Comparison of ENCODE assay signal across 9 mouse cellular contexts in the genomic region with DNA sequence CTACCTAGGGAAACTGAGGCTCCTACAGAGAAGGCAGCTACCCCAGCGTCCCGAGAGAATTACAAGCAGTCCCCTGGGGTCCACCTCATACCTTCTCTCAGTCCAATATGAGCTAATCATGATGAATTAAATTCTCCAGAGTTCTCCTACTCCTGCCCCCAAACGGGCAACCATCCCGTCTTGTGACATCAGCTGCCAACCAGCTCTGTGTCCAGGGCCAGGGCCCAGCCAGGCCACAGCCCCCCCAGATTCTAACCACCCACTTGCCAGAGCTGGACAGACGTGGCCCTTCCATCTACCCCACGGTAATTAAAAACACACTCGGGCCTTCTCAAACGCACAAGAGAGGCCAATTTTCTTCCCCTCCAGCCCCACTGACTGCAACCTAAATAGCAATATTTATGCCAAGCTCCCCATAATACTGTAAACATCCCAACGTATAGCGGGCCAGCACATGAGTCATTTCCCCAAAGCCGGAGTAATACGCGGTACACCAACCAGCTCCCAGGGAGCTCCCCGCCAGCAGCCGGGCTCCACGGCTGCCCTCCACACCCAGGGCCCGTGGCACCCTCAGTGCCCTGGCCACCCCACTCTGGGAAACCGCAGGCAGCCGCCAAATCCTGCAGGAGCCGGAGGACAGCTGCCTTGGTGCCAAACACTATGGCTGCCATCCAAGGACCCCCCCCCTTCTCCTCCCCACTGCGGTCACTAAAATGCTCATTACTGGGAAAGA. TPM values are rescaled to one million over a fixed set of nuclear protein-coding genes. Genes with fewer than 3 reads are reported as not detected.
DNase-seq lines count a peak whose midpoint lies in the region; ATAC-seq lines count a peak whose summit lies in the region.
"Had no signal": no experiment of that assay in that cellular context is flagged by ENCODE, and none has a peak within 500 bp of the region (broad histone marks: within the 10 kb centered on the region; RNA-seq: fewer than 3 reads in every experiment).

No protein-coding gene starts in this region.

- peak; percentile 60 for DNase-seq in left cerebral cortex, postnatal 4 days
- DNase-seq in left cerebral cortex, adult 18-20 months (ENCODE audit: low spot score in 2 of 2) = no peak
- DNase-seq in embryonic facial prominence, embryonic 10.5 days (ENCODE audit: low spot score) = no peak
- DNase-seq in spleen, postnatal 36 days (ENCODE audit: low spot score in 2 of 2) = no peak
- no peak for DNase-seq in ovary, postnatal 14 days (ENCODE audit: low spot score)
- DNase-seq: adrenal gland, adult 8-10 months had no signal

- ATAC-seq in hindbrain, embryonic 13.5 days (ENCODE audit: low FRiP score) = no peak
- no peak for ATAC-seq in neural tube, embryonic 12.5 days (ENCODE audit: low FRiP score, low read depth)
- no peak for ATAC-seq in CD4-positive, CD25-positive, alpha-beta regulatory T cell, adult 4 months

- peaks cover 92% of the 10 kb centered on the region for H3K4me1 ChIP-seq in embryonic facial prominence, embryonic 10.5 days
- peaks cover 88% of the 10 kb centered on the region for H3K4me1 ChIP-seq in hindbrain, embryonic 13.5 days (replicated peaks)
- H3K4me1 ChIP-seq in neural tube, embryonic 12.5 days = peaks cover 82% of the 10 kb centered on the region

- 70% methylated on average over 21 of the region's 21 CpGs for WGBS in embryonic facial prominence, embryonic 10.5 days
- WGBS in hindbrain, embryonic 13.5 days = 37% methylated on average over 21 of the region's 21 CpGs
- WGBS in neural tube, embryonic 12.5 days = 63% methylated on average over 21 of the region's 21 CpGs

- intact Hi-C loops in left cerebral cortex, postnatal 4 days (cut with DNase I) = no loop called here

- peaks cover 73% of the 10 kb centered on the region for H3K27me3 ChIP-seq in embryonic facial prominence, embryonic 10.5 days (replicated peaks; ENCODE audit: low read depth, poor library complexity, severe bottlenecking)
- no peaks in the 10 kb centered on the region for H3K27me3 ChIP-seq in hindbrain, embryonic 13.5 days
- 0 out of 2 replicates have a peak, but pooled peaks cover 2% of the 10 kb centered on the region for H3K27me3 ChIP-seq in neural tube, embryonic 12.5 days (replicated peaks)

- H3K36me3 ChIP-seq in embryonic facial prominence, embryonic 10.5 days (replicated peaks) = no peaks in the 10 kb centered on the region
- H3K36me3 ChIP-seq in hindbrain, embryonic 13.5 days = no peaks in the 10 kb centered on the region
- no peaks in the 10 kb centered on the region for H3K36me3 ChIP-seq in neural tube, embryonic 12.5 days

- H3K4me2 ChIP-seq in hindbrain, embryonic 13.5 days = peak overlapping the region; percentile 91
- peak overlapping the region; percentile 92 for H3K4me2 ChIP-seq in neural tube, embryonic 12.5 days (replicated peaks)

- no peaks in the 10 kb centered on the region for H3K9me3 ChIP-seq in embryonic facial prominence, embryonic 10.5 days
- H3K9me3 ChIP-seq in hindbrain, embryonic 13.5 days = no peaks in the 10 kb centered on the region
- no peaks in the 10 kb centered on the region for H3K9me3 ChIP-seq in neural tube, embryonic 12.5 days

- peak overlapping the region; percentile 98; the same call in 1 of the 2 replicates for H3K27ac ChIP-seq in embryonic facial prominence, embryonic 10.5 days (replicated peaks)
- H3K27ac ChIP-seq in hindbrain, embryonic 13.5 days = peak overlapping the region; percentile 100
- H3K27ac ChIP-seq in neural tube, embryonic 12.5 days = no peak overlapping the region

- H3K4me3 ChIP-seq in embryonic facial prominence, embryonic 10.5 days = peak overlapping the region; percentile 91
- H3K4me3 ChIP-seq in hindbrain, embryonic 13.5 days = peak overlapping the region; percentile 96
- peak overlapping the region; percentile 97 for H3K4me3 ChIP-seq in neural tube, embryonic 12.5 days

- peak overlapping the region; percentile 98 for H3K9ac ChIP-seq in hindbrain, embryonic 13.5 days
- peak overlapping the region; percentile 99 for H3K9ac ChIP-seq in neural tube, embryonic 12.5 days

RNA-seq across cellular contexts. Expression of gene Ephb2, which starts 2.0 kb away (rescaled TPM):
- 10 to 100 TPM; 73.6 to 75.3 TPM for total RNA-seq in left cerebral cortex, postnatal 4 days (2021)
- total RNA-seq in left cerebral cortex, adult 18-20 months (2021) = 10 to 100 TPM; 14.9 to 16.1 TPM
- 10.7 and 12.4 TPM in 2 replicates for polyA plus RNA-seq in embryonic facial prominence, embryonic 10.5 days (2016; fragmentation: Nextera tagmentation; extraction: Ambion mirVana)
- polyA plus RNA-seq in hindbrain, embryonic 13.5 days (2015; fragmentation: Nextera tagmentation; extraction: Ambion mirVana) = 14.9 and 16.5 TPM in 2 replicates
- 22.0 and 30.3 TPM in 2 replicates for polyA plus RNA-seq in neural tube, embryonic 12.5 days (2016; fragmentation: Nextera tagmentation; extraction: Ambion mirVana)
- polyA plus RNA-seq in CD4-positive, CD25-positive, alpha-beta regulatory T cell, adult 4 months (2017; shearing (Covaris generic)) = not detected

RNA-seq across cellular contexts. Expression of gene C1qb, which starts 52.2 kb away (rescaled TPM):
- total RNA-seq in left cerebral cortex, postnatal 4 days (2021) = 10 to 100 TPM; 15.3 to 17.2 TPM
- total RNA-seq in left cerebral cortex, adult 18-20 months (2021) = 10 to 100 TPM; 53.1 to 57.5 TPM
- polyA plus RNA-seq in embryonic facial prominence, embryonic 10.5 days (2016; fragmentation: Nextera tagmentation; extraction: Ambion mirVana) = 17.0 and 20.1 TPM in 2 replicates
- 37.9 and 48.5 TPM in 2 replicates for polyA plus RNA-seq in hindbrain, embryonic 13.5 days (2015; fragmentation: Nextera tagmentation; extraction: Ambion mirVana)
- 32.6 and 34.9 TPM in 2 replicates for polyA plus RNA-seq in neural tube, embryonic 12.5 days (2016; fragmentation: Nextera tagmentation; extraction: Ambion mirVana)
- polyA plus RNA-seq in CD4-positive, CD25-positive, alpha-beta regulatory T cell, adult 4 months (2017; shearing (Covaris generic)) = 1 to 10 TPM; 2.0 to 3.4 TPM

RNA-seq across cellular contexts. Expression of gene C1qc, which starts 59.1 kb away (rescaled TPM):
- total RNA-seq in left cerebral cortex, postnatal 4 days (2021) = 10 to 100 TPM; 11.3 to 14.8 TPM
- total RNA-seq in left cerebral cortex, adult 18-20 months (2021) = 10 to 100 TPM; 37.8 to 44.8 TPM
- 5.6 and 7.2 TPM in 2 replicates for polyA plus RNA-seq in embryonic facial prominence, embryonic 10.5 days (2016; fragmentation: Nextera tagmentation; extraction: Ambion mirVana)
- polyA plus RNA-seq in hindbrain, embryonic 13.5 days (2015; fragmentation: Nextera tagmentation; extraction: Ambion mirVana) = 19.5 and 24.3 TPM in 2 replicates
- polyA plus RNA-seq in neural tube, embryonic 12.5 days (2016; fragmentation: Nextera tagmentation; extraction: Ambion mirVana) = 19.6 and 21.3 TPM in 2 replicates
- polyA plus RNA-seq in CD4-positive, CD25-positive, alpha-beta regulatory T cell, adult 4 months (2017; shearing (Covaris generic)) = 1 to 10 TPM in 1 of 2 experiments, under 1 TPM in 1; 0.63 to 1.1 TPM

Comparison
In these comparisons a context has a peak if more than half of its experiments do, and no peak if none do; other contexts are left out.
1. RNA of gene Ephb2, which starts 2.0 kb away (polyA plus RNA-seq): 22.0 to 30.3 TPM in neural tube, embryonic 12.5 days, 14.9 to 16.5 TPM in hindbrain, embryonic 13.5 days and 10.7 to 12.4 TPM in embryonic facial prominence, embryonic 10.5 days; not detected in CD4-positive, CD25-positive, alpha-beta regulatory T cell, adult 4 months; every median in the first group is over 10 times any median in the second.
2. Peak in every context shown above with its lines, with median percentiles within 50 percentile points of each other: H3K4me3 ChIP-seq.